Mouse (Mus musculus): Measurements from ENCODE around the gene Auts2.

DNA sequence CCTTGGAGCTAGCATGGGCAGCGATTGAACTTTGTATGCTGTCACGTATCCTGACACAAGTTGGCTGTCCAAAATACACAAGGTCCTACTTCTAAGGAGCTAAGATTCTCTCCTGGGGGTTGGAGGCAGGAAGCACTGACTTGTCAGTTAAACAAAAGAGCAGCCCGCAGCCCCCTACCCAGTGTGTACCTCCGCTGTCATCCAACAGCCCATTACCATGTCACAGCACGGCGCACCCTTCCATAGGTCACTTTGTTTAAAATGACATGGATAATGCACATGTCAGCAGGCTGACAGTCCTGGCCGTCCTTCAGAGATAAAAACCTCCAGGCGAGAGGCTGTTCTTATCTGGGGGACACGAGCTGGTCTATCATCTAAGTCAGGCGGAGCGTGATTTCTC, 773.9 kb downstream of the Auts2 start:
- TF ChIP-seq MAX (IDR thresholded peaks at IDR 0.05; ENCODE audit: low read length) (no peak), PAX5 (IDR thresholded peaks at IDR 0.05; ENCODE audit: low read length) (no peak), POLR2A (IDR thresholded peaks at IDR 0.05; ENCODE audit: low read depth, low read length) (no peak), MYC (IDR thresholded peaks at IDR 0.05; ENCODE audit: low read depth, low read length) (no peak), EP300 (IDR thresholded peaks at IDR 0.05; ENCODE audit: low read length) (no peak)

All from CH12.LX (cell line).